Mouse (Mus musculus): Measurements from ENCODE around the gene Tox3. TPM values are rescaled to one million over a fixed set of nuclear protein-coding genes. Genes with fewer than 3 reads are reported as not detected.

Gene Tox3
- polyA plus RNA-seq, 1 experiment: 5.7 TPM

DNA sequence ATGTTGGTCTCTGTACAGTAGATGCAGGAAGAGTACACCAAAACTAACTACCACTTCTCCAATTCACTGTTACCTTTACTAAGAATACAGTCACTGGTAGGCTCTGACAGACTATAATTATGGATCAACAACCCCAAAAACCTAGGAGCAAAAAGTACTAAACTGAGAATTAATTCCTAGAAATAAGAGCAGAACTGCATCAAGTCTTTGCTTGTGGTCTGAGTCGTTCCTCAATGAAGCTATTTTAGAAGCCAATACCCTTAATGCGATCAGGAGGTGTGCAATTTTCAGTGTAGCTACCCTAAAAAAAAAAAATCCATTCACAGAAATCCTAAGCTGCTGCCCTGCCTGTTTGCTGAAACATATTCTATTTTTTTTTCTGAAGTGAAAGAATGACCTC lies 4.8 kb upstream of the Tox3 start:
- no peak overlapping the region for H3K27ac ChIP-seq (ENCODE audit: insufficient read depth, low read length)
- H3K4me3 ChIP-seq (ENCODE audit: low read depth, low read length): no peak overlapping the region
- H3K9me3 ChIP-seq (replicated peaks; ENCODE audit: control insufficient read depth, insufficient read depth, low read length, poor library complexity, severe bottlenecking): no peaks in the 10 kb centered on the region
- H3K27me3 ChIP-seq (ENCODE audit: control insufficient read depth, insufficient read depth, low read length, poor library complexity, severe bottlenecking): peaks cover 6% of the 10 kb centered on the region
- no peaks in the 10 kb centered on the region for H3K4me1 ChIP-seq (ENCODE audit: control insufficient read depth, insufficient read depth, low read length)
- no peak overlapping the region for H3K9ac ChIP-seq (ENCODE audit: low read depth, poor library complexity, severe bottlenecking)
- H3K36me3 ChIP-seq (ENCODE audit: control insufficient read depth, insufficient read depth, low read length, poor library complexity, severe bottlenecking): no peaks in the 10 kb centered on the region
- TF ChIP-seq CTCF (IDR thresholded peaks at IDR 0.05; ENCODE audit: low read depth, low read length) (no peak), POLR2A (IDR thresholded peaks at IDR 0.05; ENCODE audit: insufficient read depth, low read length) (no peak), EP300 (IDR thresholded peaks at IDR 0.05; ENCODE audit: insufficient read depth, low read depth, low read length) (no peak)

DNA sequence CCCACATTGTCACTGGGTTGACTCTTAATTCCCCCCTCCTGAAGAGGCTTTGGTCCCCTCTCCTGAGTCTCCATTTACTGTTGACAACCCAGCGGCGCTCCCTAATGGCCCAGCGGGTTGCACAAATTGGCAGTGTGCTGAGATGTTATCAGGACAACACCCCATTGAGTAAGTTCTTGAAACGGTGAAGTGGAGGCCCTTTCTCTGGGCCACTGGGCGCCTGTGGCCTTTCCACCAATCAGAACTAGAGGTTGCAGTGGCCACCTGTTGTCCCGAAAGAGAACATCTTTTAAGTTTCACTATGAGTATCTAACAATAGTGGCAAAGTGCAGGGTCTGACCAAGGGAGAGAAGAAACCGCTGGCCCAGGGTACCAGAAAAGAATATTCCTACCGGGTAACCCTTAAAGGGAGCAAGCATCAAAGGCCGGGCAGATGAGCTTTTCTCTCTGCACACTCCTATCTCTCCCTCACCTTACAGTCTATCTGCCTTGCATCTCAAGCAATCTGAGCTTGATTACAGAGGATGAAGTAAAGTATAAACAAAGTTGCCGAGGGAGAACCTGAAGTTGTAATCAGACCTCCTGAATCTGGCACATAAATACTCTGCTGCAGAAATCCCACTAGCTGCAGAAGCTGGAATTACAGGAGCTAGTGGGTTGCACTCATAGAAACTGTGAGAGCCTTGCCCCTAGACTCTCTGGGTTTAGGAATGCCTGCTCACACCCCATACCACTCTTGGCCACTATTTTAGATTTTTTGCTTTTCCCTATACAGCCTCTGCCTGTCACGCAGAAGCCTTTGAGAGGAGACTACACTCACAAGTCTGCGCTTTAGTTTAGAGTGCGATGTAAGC lies 1.8 kb upstream of the Tox3 start:
- H3K36me3 ChIP-seq (ENCODE audit: control insufficient read depth, insufficient read depth, low read length, poor library complexity, severe bottlenecking): no peaks in the 10 kb centered on the region
- no peak overlapping the region for H3K9ac ChIP-seq (ENCODE audit: low read depth, poor library complexity, severe bottlenecking)
- peaks cover 18% of the 10 kb centered on the region for H3K27me3 ChIP-seq (ENCODE audit: control insufficient read depth, insufficient read depth, low read length, poor library complexity, severe bottlenecking)
- H3K27ac ChIP-seq (ENCODE audit: insufficient read depth, low read length): no peak overlapping the region
- no peaks in the 10 kb centered on the region for H3K4me1 ChIP-seq (ENCODE audit: control insufficient read depth, insufficient read depth, low read length)
- H3K4me3 ChIP-seq (ENCODE audit: low read depth, low read length): no peak overlapping the region
- TF ChIP-seq CTCF (IDR thresholded peaks at IDR 0.05; ENCODE audit: low read depth, low read length): no peak
- TF ChIP-seq POLR2A (IDR thresholded peaks at IDR 0.05; ENCODE audit: insufficient read depth, low read length): no peak
- TF ChIP-seq EP300 (IDR thresholded peaks at IDR 0.05; ENCODE audit: insufficient read depth, low read depth, low read length): no peak
- no peaks in the 10 kb centered on the region for H3K9me3 ChIP-seq (replicated peaks; ENCODE audit: control insufficient read depth, insufficient read depth, low read length, poor library complexity, severe bottlenecking)

DNA sequence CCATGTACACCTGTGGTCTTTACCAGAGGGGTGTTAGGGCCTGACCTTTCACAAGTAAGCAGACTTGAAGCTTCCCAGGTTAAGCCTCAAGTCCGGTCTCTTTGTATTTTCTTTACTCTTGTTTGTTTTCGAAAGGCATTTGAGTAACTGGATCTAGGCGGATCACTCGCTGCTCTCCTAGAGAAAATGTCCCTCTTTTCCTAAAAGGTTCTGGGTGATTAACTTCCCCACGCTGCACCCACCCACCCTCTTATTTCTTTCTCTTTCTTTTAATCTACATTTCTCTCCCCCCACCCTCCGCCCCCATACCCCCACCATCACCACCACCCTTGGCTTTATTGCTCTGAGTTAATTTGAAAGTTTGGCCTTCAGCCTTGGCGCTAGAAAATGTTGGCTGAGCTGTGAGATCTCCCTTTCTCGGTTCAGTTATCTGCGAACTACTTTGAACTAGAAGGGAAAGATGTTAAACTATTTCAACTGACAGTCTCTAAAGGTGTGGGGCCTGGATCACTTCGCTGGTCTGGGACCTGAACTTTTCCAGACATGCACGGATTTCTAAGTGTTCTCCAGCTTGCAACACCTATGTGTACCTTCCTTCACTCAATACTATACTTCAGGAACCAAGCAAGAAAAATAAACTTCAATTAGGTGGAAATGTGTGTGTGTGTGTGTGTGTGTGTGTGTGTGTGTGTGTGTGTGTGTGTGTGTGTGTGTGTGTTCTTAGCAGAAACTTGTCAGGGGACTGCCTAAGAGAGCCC lies 962 bp upstream of the Tox3 start:
- Histone ChIP-seq H3K27ac (ENCODE audit: insufficient read depth, low read length) (peak overlapping the region; percentile 54), H3K4me1 (ENCODE audit: control insufficient read depth, insufficient read depth, low read length) (no peaks in the 10 kb centered on the region), H3K9me3 (replicated peaks; ENCODE audit: control insufficient read depth, insufficient read depth, low read length, poor library complexity, severe bottlenecking) (no peaks in the 10 kb centered on the region), H3K4me3 (ENCODE audit: low read depth, low read length) (peak overlapping the region; percentile 84), H3K27me3 (ENCODE audit: control insufficient read depth, insufficient read depth, low read length, poor library complexity, severe bottlenecking) (peaks cover 18% of the 10 kb centered on the region), H3K9ac (ENCODE audit: low read depth, poor library complexity, severe bottlenecking) (peak overlapping the region; percentile 96), H3K36me3 (ENCODE audit: control insufficient read depth, insufficient read depth, low read length, poor library complexity, severe bottlenecking) (no peaks in the 10 kb centered on the region)
- TF ChIP-seq CTCF (IDR thresholded peaks at IDR 0.05; ENCODE audit: low read depth, low read length) (no peak), POLR2A (IDR thresholded peaks at IDR 0.05; ENCODE audit: insufficient read depth, low read length) (no peak), EP300 (IDR thresholded peaks at IDR 0.05; ENCODE audit: insufficient read depth, low read depth, low read length) (no peak)

DNA sequence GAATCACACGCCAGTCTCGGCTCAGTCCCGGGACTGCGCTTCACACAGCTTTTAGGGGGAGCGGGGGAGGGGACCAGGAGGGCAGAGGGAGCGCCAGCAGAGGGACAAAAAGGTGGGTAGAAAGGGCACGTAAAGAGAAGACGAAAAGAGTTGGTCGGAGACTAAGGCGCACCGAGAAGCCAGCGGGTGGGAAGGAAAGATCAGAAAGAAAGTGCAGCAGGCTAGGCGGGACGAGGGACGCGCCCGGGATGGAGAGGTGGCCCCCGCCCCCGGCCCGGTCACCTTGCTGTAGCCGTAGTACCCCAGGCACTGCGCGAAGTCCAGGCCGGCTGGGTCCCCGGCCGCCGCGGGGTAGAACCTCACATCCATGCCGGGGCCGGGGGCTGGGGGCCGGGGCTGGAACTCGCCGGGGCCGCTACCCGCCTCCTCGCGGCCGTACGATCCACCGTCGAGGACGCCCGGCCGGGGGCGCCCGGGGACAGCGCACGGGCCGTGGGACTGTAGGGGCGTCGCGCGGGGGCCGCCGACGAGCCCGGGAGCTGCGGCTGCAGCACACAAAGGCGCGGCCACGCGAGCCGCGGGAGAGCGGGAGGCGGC lies 464 bp downstream of the Tox3 start:
- Histone ChIP-seq H3K27ac (ENCODE audit: insufficient read depth, low read length) (no peak overlapping the region), H3K4me1 (ENCODE audit: control insufficient read depth, insufficient read depth, low read length) (no peaks in the 10 kb centered on the region), H3K9ac (ENCODE audit: low read depth, poor library complexity, severe bottlenecking) (peak overlapping the region; percentile 96), H3K36me3 (ENCODE audit: control insufficient read depth, insufficient read depth, low read length, poor library complexity, severe bottlenecking) (no peaks in the 10 kb centered on the region), H3K27me3 (ENCODE audit: control insufficient read depth, insufficient read depth, low read length, poor library complexity, severe bottlenecking) (peaks cover 18% of the 10 kb centered on the region), H3K9me3 (replicated peaks; ENCODE audit: control insufficient read depth, insufficient read depth, low read length, poor library complexity, severe bottlenecking) (no peaks in the 10 kb centered on the region), H3K4me3 (ENCODE audit: low read depth, low read length) (peak overlapping the region; percentile 75)
- no peak for TF ChIP-seq EP300 (IDR thresholded peaks at IDR 0.05; ENCODE audit: insufficient read depth, low read depth, low read length)
- no peak for TF ChIP-seq POLR2A (IDR thresholded peaks at IDR 0.05; ENCODE audit: insufficient read depth, low read length)
- TF ChIP-seq CTCF (IDR thresholded peaks at IDR 0.05; ENCODE audit: low read depth, low read length): no peak

DNA sequence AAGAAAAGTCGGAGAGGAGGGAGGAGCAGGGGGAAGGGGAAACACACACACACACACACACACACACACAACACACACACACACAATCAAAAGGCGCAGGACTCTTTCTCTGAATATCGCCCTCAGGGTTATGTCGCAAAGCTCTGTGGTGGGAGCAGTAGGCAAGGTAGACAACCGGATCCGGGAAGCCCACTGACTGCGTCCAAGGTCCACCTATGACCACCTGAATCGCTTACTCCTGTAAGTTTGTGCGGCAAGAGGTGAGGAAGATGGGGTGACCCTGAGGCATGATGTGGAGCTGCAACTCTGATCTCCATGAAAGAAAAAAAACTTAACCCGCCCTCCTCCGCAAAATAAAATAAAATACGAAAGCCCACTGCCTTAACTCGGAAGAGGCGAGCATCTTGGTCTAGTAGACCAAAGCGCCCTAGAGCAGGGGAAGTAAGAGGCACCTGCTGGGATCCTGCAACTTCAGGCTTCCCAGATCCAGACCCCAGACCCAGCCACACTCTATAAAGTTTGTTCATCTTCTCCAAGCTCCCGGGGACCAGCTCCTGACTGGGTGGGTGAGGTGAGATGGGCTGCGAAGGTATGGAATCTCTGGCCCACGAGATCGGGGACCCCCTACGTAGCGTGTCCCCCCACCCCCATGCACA lies 1.1 kb downstream of the Tox3 start:
- no peaks in the 10 kb centered on the region for H3K36me3 ChIP-seq (ENCODE audit: control insufficient read depth, insufficient read depth, low read length, poor library complexity, severe bottlenecking)
- H3K4me3 ChIP-seq (ENCODE audit: low read depth, low read length): peak overlapping the region; percentile 75
- no peak overlapping the region for H3K27ac ChIP-seq (ENCODE audit: insufficient read depth, low read length)
- TF ChIP-seq EP300 (IDR thresholded peaks at IDR 0.05; ENCODE audit: insufficient read depth, low read depth, low read length) (no peak), POLR2A (IDR thresholded peaks at IDR 0.05; ENCODE audit: insufficient read depth, low read length) (no peak), CTCF (IDR thresholded peaks at IDR 0.05; ENCODE audit: low read depth, low read length) (no peak)
- peaks cover 18% of the 10 kb centered on the region for H3K27me3 ChIP-seq (ENCODE audit: control insufficient read depth, insufficient read depth, low read length, poor library complexity, severe bottlenecking)
- no peaks in the 10 kb centered on the region for H3K4me1 ChIP-seq (ENCODE audit: control insufficient read depth, insufficient read depth, low read length)
- H3K9me3 ChIP-seq (replicated peaks; ENCODE audit: control insufficient read depth, insufficient read depth, low read length, poor library complexity, severe bottlenecking): no peaks in the 10 kb centered on the region
- peak overlapping the region; percentile 96 for H3K9ac ChIP-seq (ENCODE audit: low read depth, poor library complexity, severe bottlenecking)

All from ES-Bruce4 (cell line).